Mouse (Mus musculus): ENCODE results near the gene Mpg. TPM values are rescaled to one million over a fixed set of nuclear protein-coding genes. Genes with fewer than 3 reads are reported as not detected.

Mpg gene
- total and polyA plus RNA-seq, 3 experiments: 39.1 to 40.3 (median 39.6) TPM

- H3K9ac ChIP-seq (ENCODE audit: insufficient read depth, low read depth): peak within 1 kb of the TSS; percentile 53
- no peak for DNase-seq (ENCODE audit: extremely low read depth)
- H3K27me3 ChIP-seq (replicated peaks): peaks cover 19% of the 10 kb centered on the region
- peak within 1 kb of the TSS; percentile 89 for H3K4me2 ChIP-seq (ENCODE audit: insufficient read depth, low read depth, poor library complexity, severe bottlenecking)
- peaks cover 3% of the 10 kb centered on the region for H3K9me3 ChIP-seq (replicated peaks; ENCODE audit: low read length)
- H3K4me1 ChIP-seq (ENCODE audit: control insufficient read depth in 1 of 2, insufficient read depth in 2 of 2): peaks cover 12 to 71% of the 10 kb centered on the region in 2 experiments
- TF ChIP-seq POLR2AphosphoS2 (IDR thresholded peaks at IDR 0.05; ENCODE audit: low read depth, low read length) (no peak), ZMIZ1 (IDR thresholded peaks at IDR 0.05; ENCODE audit: low read depth, low read length) (0 out of 2 replicates have a peak, but pooled peaks have one; percentile 13), ELF1 (IDR thresholded peaks at IDR 0.05; ENCODE audit: low read depth, low read length) (no peak; the same call in 1 of the 2 replicates), NRF1 (IDR thresholded peaks at IDR 0.05; ENCODE audit: low read depth, low read length) (peak; percentile 55), CHD1 (IDR thresholded peaks at IDR 0.05; ENCODE audit: low read depth, low read length) (peak; percentile 8; the same call in 1 of the 2 replicates), CHD2 (IDR thresholded peaks at IDR 0.05; ENCODE audit: low read length) (no peak), MAX (IDR thresholded peaks at IDR 0.05; ENCODE audit: low read length) (no peak), USF1 (IDR thresholded peaks at IDR 0.05; ENCODE audit: low read depth, low read length) (no peak), MXI1 (IDR thresholded peaks at IDR 0.05; ENCODE audit: low read depth, low read length) (peak; percentile 42), HCFC1 (IDR thresholded peaks at IDR 0.05; ENCODE audit: low read depth, low read length) (no peak), IRF4 (IDR thresholded peaks at IDR 0.05; ENCODE audit: low read depth, low read length) (no peak; the same call in 1 of the 2 replicates), NELFE (IDR thresholded peaks at IDR 0.05; ENCODE audit: low read depth, low read length) (no peak), PAX5 (IDR thresholded peaks at IDR 0.05; ENCODE audit: low read length) (no peak), JUN (IDR thresholded peaks at IDR 0.05; ENCODE audit: insufficient read depth, low read depth, low read length) (no peak), ZC3H11A (IDR thresholded peaks at IDR 0.05; ENCODE audit: low read depth, low read length) (no peak), MAFK (IDR thresholded peaks at IDR 0.05; ENCODE audit: insufficient replicate concordance, low read length) (no peak), POLR2A (IDR thresholded peaks at IDR 0.05; ENCODE audit: low read depth, low read length) (no peak; the same call in 1 of the 2 replicates), SMC3 (IDR thresholded peaks at IDR 0.05; ENCODE audit: low read depth, low read length) (no peak), MEF2A (IDR thresholded peaks at IDR 0.05; ENCODE audit: borderline replicate concordance, low read depth, low read length) (no peak), JUND (conservative IDR thresholded peaks at IDR 0.05; ENCODE audit: low read depth, low read length) (no peak), ZNF384 (IDR thresholded peaks at IDR 0.05; ENCODE audit: low read depth, low read length) (no peak), RAD21 (IDR thresholded peaks at IDR 0.05; ENCODE audit: low read depth, low read length) (no peak), BHLHE40 (IDR thresholded peaks at IDR 0.05; ENCODE audit: low read depth, low read length) (no peak; the same call in 1 of the 2 replicates), TCF12 (IDR thresholded peaks at IDR 0.05; ENCODE audit: low read depth, low read length) (no peak), CTCF (conservative IDR thresholded peaks at IDR 0.05 in 1 of 2, IDR thresholded peaks at IDR 0.05 in 1 of 2; ENCODE audit: low read depth in 2 of 2, low read length in 2 of 2) (no peak), MYC (IDR thresholded peaks at IDR 0.05; ENCODE audit: low read depth, low read length) (no peak), TBP (conservative IDR thresholded peaks at IDR 0.05; ENCODE audit: low read depth, low read length) (no peak), EP300 (IDR thresholded peaks at IDR 0.05; ENCODE audit: low read length) (no peak), UBTF (IDR thresholded peaks at IDR 0.05; ENCODE audit: low read depth, low read length) (0 out of 2 replicates have a peak, but pooled peaks have one; percentile 77)
- dilution Hi-C loops (cut with MboI; ENCODE audit: extremely low pct_ligation_motif_present, extremely low pct_unique_long_range_greater_than_20kb, low sequenced_read_pairs): no loop called here
- H3K79me2 ChIP-seq (replicated peaks; ENCODE audit: control insufficient read depth, extremely low read depth, insufficient read depth, poor library complexity, severe bottlenecking): no peaks in the 10 kb centered on the region
- in situ Hi-C loops (cut with MboI; ENCODE audit: low pct_ligation_motif_present, low pct_unique_long_range_greater_than_20kb, low sequenced_read_pairs): no loop called here
- peaks cover 0 to 23% of the 10 kb centered on the region in 2 experiments for H3K36me3 ChIP-seq (replicated peaks in 1 of 2; ENCODE audit: control insufficient read depth in 1 of 2, insufficient read depth in 1 of 2, low read length in 1 of 2)
- H3K27ac ChIP-seq (ENCODE audit: insufficient read depth, low read depth): peak within 1 kb of the TSS; percentile 37
- peak within 1 kb of the TSS; percentile 67 to 77 (median 71) for H3K4me3 ChIP-seq (replicated peaks in 1 of 3; ENCODE audit: low read depth in 2 of 3, low read length in 2 of 3, poor library complexity in 1 of 3)
Measured at GRCm38 (mm10) chr11:32221951-32222409, 4.3 kb upstream of the Mpg start, which contains the start of gene Rhbdf1. Gene Rhbdf1 (minus strand): TSS chr11:32222300.

Data from CH12.LX (cell line).